ENCODE assay signal across 9 mouse cellular contexts in genomic region chr19:6496462-6497149, GRCm38 (mm10). TPM values are rescaled to one million over a fixed set of nuclear protein-coding genes. Genes with fewer than 3 reads are reported as not detected.
DNase-seq lines count a peak whose midpoint lies in the region; ATAC-seq lines count a peak whose summit lies in the region.
"Had no signal": no experiment of that assay in that cellular context is flagged by ENCODE, and none has a peak within 500 bp of the region (broad histone marks: within the 10 kb centered on the region; RNA-seq: fewer than 3 reads in every experiment).

No protein-coding gene starts in this region.

- peaks cover 100% of the 10 kb centered on the region for H3K27me3 ChIP-seq in liver, embryonic 12.5 days (replicated peaks)
- no peaks in the 10 kb centered on the region for H3K27me3 ChIP-seq in forebrain, embryonic 15.5 days
- peaks cover 100% of the 10 kb centered on the region for H3K27me3 ChIP-seq in limb, embryonic 12.5 days
- H3K27me3 ChIP-seq in neural tube, embryonic 15.5 days (replicated peaks): no peaks in the 10 kb centered on the region

- H3K4me3 ChIP-seq in liver, embryonic 12.5 days: peak overlapping the region; percentile 46; the same call in 1 of the 2 replicates
- peak overlapping the region; percentile 97 for H3K4me3 ChIP-seq in forebrain, embryonic 15.5 days
- H3K4me3 ChIP-seq in limb, embryonic 12.5 days (replicated peaks): peak overlapping the region; percentile 49
- H3K4me3 ChIP-seq in neural tube, embryonic 15.5 days (replicated peaks): peak overlapping the region; percentile 81

- H3K36me3 ChIP-seq in liver, embryonic 12.5 days: no peaks in the 10 kb centered on the region
- no peaks in the 10 kb centered on the region for H3K36me3 ChIP-seq in forebrain, embryonic 15.5 days
- H3K36me3 ChIP-seq in limb, embryonic 12.5 days: no peaks in the 10 kb centered on the region
- no peaks in the 10 kb centered on the region for H3K36me3 ChIP-seq in neural tube, embryonic 15.5 days

- H3K9me3 ChIP-seq in liver, embryonic 12.5 days (replicated peaks): no peaks in the 10 kb centered on the region
- no peaks in the 10 kb centered on the region for H3K9me3 ChIP-seq in forebrain, embryonic 15.5 days
- H3K9me3 ChIP-seq in limb, embryonic 12.5 days: no peaks in the 10 kb centered on the region
- H3K9me3 ChIP-seq in neural tube, embryonic 15.5 days (replicated peaks): no peaks in the 10 kb centered on the region

- no peak overlapping the region for H3K27ac ChIP-seq in liver, embryonic 12.5 days
- H3K27ac ChIP-seq in forebrain, embryonic 15.5 days (replicated peaks): peak overlapping the region; percentile 92
- no peak overlapping the region for H3K27ac ChIP-seq in limb, embryonic 12.5 days
- H3K27ac ChIP-seq in neural tube, embryonic 15.5 days (replicated peaks): peak overlapping the region; percentile 98
- H3K27ac ChIP-seq: macrophage had no signal

- 0 out of 2 replicates have a peak, but pooled peaks cover 8% of the 10 kb centered on the region for H3K4me1 ChIP-seq in liver, embryonic 12.5 days
- peaks cover 58% of the 10 kb centered on the region for H3K4me1 ChIP-seq in forebrain, embryonic 15.5 days
- H3K4me1 ChIP-seq in limb, embryonic 12.5 days (replicated peaks): peaks cover 16% of the 10 kb centered on the region
- H3K4me1 ChIP-seq in neural tube, embryonic 15.5 days: peaks cover 61% of the 10 kb centered on the region

- no peak for DNase-seq in liver
- DNase-seq in T-cell, adult 2 months (ENCODE audit: low spot score): no peak
- DNase-seq in urinary bladder, postnatal 10 days (ENCODE audit: low spot score): no peak
- DNase-seq: kidney, adult 8-10 months had no signal

- 12% methylated on average over 6 of the region's 6 CpGs for WGBS in liver, embryonic 12.5 days (ENCODE audit: insufficient replicate concordance)
- 5% methylated on average over 6 of the region's 6 CpGs for WGBS in forebrain, embryonic 15.5 days
- 10% methylated on average over 6 of the region's 6 CpGs for WGBS in limb, embryonic 12.5 days
- WGBS in neural tube, embryonic 15.5 days: 5% methylated on average over 6 of the region's 6 CpGs

- no peak overlapping the region for H3K9ac ChIP-seq in liver, embryonic 12.5 days
- peak overlapping the region; percentile 99 for H3K9ac ChIP-seq in forebrain, embryonic 15.5 days (replicated peaks)
- H3K9ac ChIP-seq in limb, embryonic 12.5 days (replicated peaks): 0 out of 2 replicates have a peak overlapping the region, but pooled peaks have one; percentile 58
- H3K9ac ChIP-seq in neural tube, embryonic 15.5 days (replicated peaks): peak overlapping the region; percentile 48

- no peak for ATAC-seq in liver, embryonic 12.5 days
- peak; percentile 23; the same call in 1 of the 2 replicates for ATAC-seq in forebrain, embryonic 15.5 days (replicated peaks)
- no peak for ATAC-seq in limb, embryonic 12.5 days (ENCODE audit: insufficient number of reproducible peaks, insufficient read depth, low FRiP score, low TSS enrichment, low read depth)
- ATAC-seq in neural tube, embryonic 15.5 days (ENCODE audit: low FRiP score): peak; percentile 25; the same call in 1 of the 2 replicates

- peak overlapping the region; percentile 58 for H3K4me2 ChIP-seq in liver, embryonic 12.5 days
- H3K4me2 ChIP-seq in forebrain, embryonic 15.5 days (replicated peaks): peak overlapping the region; percentile 73
- H3K4me2 ChIP-seq in limb, embryonic 12.5 days: peak overlapping the region; percentile 80
- peak overlapping the region; percentile 62 for H3K4me2 ChIP-seq in neural tube, embryonic 15.5 days

RNA-seq across cellular contexts. Expression of gene Slc22a12, which starts 46.2 kb away (rescaled TPM):
- not detected in 2 replicates for polyA plus RNA-seq in liver, embryonic 12.5 days (2016; fragmentation: Nextera tagmentation; extraction: Ambion mirVana)
- polyA plus RNA-seq in forebrain, embryonic 15.5 days (2015; fragmentation: Nextera tagmentation; extraction: Ambion mirVana): 0.10 TPM in 1 of 2 replicates, not detected in the other
- polyA plus RNA-seq in limb, embryonic 12.5 days (2016; fragmentation: Nextera tagmentation; extraction: Ambion mirVana): not detected in 2 replicates
- 0.14 TPM in 1 of 2 replicates, not detected in the other for polyA plus RNA-seq in neural tube, embryonic 15.5 days (2015; fragmentation: Nextera tagmentation; extraction: Ambion mirVana)
- polyA plus RNA-seq: macrophage had no signal

Comparison
In these comparisons a context has a peak if more than half of its experiments do, and no peak if none do; other contexts are left out.
1. ATAC-seq: peak in forebrain, embryonic 15.5 days (single experiment) and neural tube, embryonic 15.5 days (single experiment); none in liver, embryonic 12.5 days (single experiment) and limb, embryonic 12.5 days (single experiment).
2. H3K27ac ChIP-seq: peak in forebrain, embryonic 15.5 days (single experiment) and neural tube, embryonic 15.5 days (single experiment); none in liver, embryonic 12.5 days (single experiment) and limb, embryonic 12.5 days (single experiment).
3. H3K4me3 ChIP-seq: peak in every context shown above with its lines; median percentile 97 in forebrain, embryonic 15.5 days; 81 in neural tube, embryonic 15.5 days; 49 in limb, embryonic 12.5 days; 46 in liver, embryonic 12.5 days.
4. Peak in every context shown above with its lines, with median percentiles within 50 percentile points of each other: H3K4me2 ChIP-seq.